Mouse (Mus musculus) myocyte (in vitro differentiated cells): Measurements from ENCODE around the gene Hopx.

Experiments
- E2F4 ChIP-seq: IDR thresholded peaks from one replicate; pipeline ENCODE4 v1.6.1; 2011; ENCODE audit warnings: mild to moderate bottlenecking, control low read depth, moderate library complexity; ENCODE audit not compliant: insufficient read depth
- MAX ChIP-seq: IDR thresholded peaks from one replicate; pipeline ENCODE4 v1.6.1; 2011; ENCODE audit warnings: low read depth, mild to moderate bottlenecking, control low read depth
- MYOD1 ChIP-seq, 3 experiments: IDR thresholded peaks; one replicate each; pipeline ENCODE4 v1.6.1; 2011; ENCODE audit warnings: control low read depth in 2 of 3, low read depth in 2 of 3, mild to moderate bottlenecking in 2 of 3, moderate library complexity in 1 of 3; ENCODE audit not compliant: insufficient read length in 2 of 3, control insufficient read depth in 1 of 3
- MYOG ChIP-seq, 3 experiments: IDR thresholded peaks; one replicate each; pipeline ENCODE4 v1.6.1; 2011; ENCODE audit warnings: control low read depth in 2 of 3, low read depth in 2 of 3, mild to moderate bottlenecking in 2 of 3; ENCODE audit not compliant: insufficient read length in 2 of 3, control insufficient read depth in 1 of 3, insufficient read depth in 1 of 3
- POLR2A ChIP-seq: IDR thresholded peaks from one replicate; pipeline ENCODE4 v1.6.1; 2011; ENCODE audit warnings: low read depth, mild to moderate bottlenecking, control low read depth, moderate library complexity; ENCODE audit not compliant: insufficient read length
- POLR2AphosphoS2 ChIP-seq: IDR thresholded peaks from one replicate; pipeline ENCODE4 v1.6.1; 2011; ENCODE audit warnings: low read depth, control low read depth; ENCODE audit not compliant: insufficient read length
- USF1 ChIP-seq: IDR thresholded peaks from one replicate; pipeline ENCODE4 v1.6.1; 2011; ENCODE audit warnings: low read depth, mild to moderate bottlenecking, control low read depth, moderate library complexity

GRCm38 (mm10) chr5:77091923-77092322 is 23.0 kb downstream of the Hopx start:
- TF ChIP-seq POLR2A: no peak
- no peak for TF ChIP-seq E2F4
- TF ChIP-seq POLR2AphosphoS2: no peak
- no peak for TF ChIP-seq USF1
- no peak for TF ChIP-seq MYOG (IDR thresholded peaks at IDR 0.05; ENCODE audit: control insufficient read depth in 1 of 3, insufficient read depth in 1 of 3, insufficient read length in 2 of 3, low read depth in 2 of 3)
- TF ChIP-seq MAX: no peak
- TF ChIP-seq MYOD1 (IDR thresholded peaks at IDR 0.05; ENCODE audit: control insufficient read depth in 1 of 3, insufficient read length in 2 of 3, low read depth in 2 of 3): no peak
